Mouse (Mus musculus) cerebellum, adult 2 months (tissue): Measurements from ENCODE around the gene Vps36.

ENCODE experiments used
- CTCF ChIP-seq: fragments of 200-500 bp; IDR thresholded peaks from 2 replicates; pipeline ENCODE4 v1.5.1; 2011; ENCODE audit warnings: low read depth, mild to moderate bottlenecking, control low read depth, low read length, moderate library complexity, borderline replicate concordance; ENCODE audit not compliant: insufficient read depth
- POLR2A ChIP-seq: fragments of 200-500 bp; IDR thresholded peaks from 2 replicates; pipeline ENCODE4 v1.6.1; 2011; ENCODE audit warnings: low read length, control low read depth, borderline replicate concordance; ENCODE audit not compliant: insufficient read depth

- TF ChIP-seq POLR2A (no peak), CTCF (no peak)
Observed at GRCm38 (mm10) chr8:22145831-22146230, 46.8 kb upstream of the Vps36 start.
